Mouse (Mus musculus) kidney, postnatal 10 days (tissue): ENCODE measurements around the gene Arhgap4.

ENCODE experiments used
- DNase-seq: peaks from one replicate; pipeline ENCODE4 v3.0.0; 2021; ENCODE audit warnings: mixed read lengths

The Arhgap4 gene

GRCm38 (mm10) chrX:73921823-73922549 is at the start of gene Arhgap4, which contains the start of gene Naa10:
Gene Arhgap4, minus strand, starts transcription at chrX:73921870.
Gene Naa10, minus strand, starts transcription at chrX:73921944.
- peak; percentile 93 for DNase-seq

GRCm38 (mm10) chrX:73970781-73971180 is 49.1 kb upstream of the Arhgap4 start:
- no peak for DNase-seq

DNA sequence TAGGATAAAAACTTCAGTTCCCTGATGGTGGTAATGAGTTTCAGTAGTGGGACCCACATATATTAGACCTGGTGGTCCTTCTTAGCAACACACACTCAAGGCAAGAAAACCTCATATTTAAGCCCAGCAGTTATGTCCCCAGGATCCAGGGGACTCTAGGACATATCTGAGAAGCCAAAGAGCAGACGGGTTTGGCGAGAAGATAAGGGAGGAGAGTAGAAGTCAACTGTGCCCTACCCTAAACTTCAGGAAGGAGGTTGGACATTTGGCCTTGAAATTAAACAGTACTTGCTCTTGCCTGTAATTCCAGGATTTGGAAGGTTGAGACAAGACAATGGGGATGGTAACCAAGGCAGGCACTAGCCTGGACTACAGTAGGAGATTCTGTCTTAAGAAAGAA is 48.1 kb upstream of the Arhgap4 start:
- DNase-seq, result no peak

DNA sequence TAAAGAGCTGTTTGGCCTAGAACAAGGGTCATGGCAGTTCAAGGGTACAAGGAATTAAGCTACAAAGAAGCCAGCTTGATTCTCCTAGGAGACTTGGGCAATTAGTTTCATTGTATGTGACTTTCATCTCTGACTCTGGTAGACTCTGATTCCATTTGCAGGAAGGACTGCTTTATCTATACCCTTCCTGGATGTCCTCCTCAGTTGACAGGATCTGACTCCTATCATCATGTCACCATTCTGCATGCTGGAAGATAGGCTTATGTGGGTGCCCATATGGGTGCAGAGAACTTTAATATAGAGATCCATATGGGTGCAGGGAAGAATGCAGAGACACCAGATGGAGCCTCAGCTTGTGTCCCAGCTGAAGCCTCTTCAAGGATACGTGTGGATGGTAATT is 47.5 kb upstream of the Arhgap4 start:
- no peak for DNase-seq

DNA sequence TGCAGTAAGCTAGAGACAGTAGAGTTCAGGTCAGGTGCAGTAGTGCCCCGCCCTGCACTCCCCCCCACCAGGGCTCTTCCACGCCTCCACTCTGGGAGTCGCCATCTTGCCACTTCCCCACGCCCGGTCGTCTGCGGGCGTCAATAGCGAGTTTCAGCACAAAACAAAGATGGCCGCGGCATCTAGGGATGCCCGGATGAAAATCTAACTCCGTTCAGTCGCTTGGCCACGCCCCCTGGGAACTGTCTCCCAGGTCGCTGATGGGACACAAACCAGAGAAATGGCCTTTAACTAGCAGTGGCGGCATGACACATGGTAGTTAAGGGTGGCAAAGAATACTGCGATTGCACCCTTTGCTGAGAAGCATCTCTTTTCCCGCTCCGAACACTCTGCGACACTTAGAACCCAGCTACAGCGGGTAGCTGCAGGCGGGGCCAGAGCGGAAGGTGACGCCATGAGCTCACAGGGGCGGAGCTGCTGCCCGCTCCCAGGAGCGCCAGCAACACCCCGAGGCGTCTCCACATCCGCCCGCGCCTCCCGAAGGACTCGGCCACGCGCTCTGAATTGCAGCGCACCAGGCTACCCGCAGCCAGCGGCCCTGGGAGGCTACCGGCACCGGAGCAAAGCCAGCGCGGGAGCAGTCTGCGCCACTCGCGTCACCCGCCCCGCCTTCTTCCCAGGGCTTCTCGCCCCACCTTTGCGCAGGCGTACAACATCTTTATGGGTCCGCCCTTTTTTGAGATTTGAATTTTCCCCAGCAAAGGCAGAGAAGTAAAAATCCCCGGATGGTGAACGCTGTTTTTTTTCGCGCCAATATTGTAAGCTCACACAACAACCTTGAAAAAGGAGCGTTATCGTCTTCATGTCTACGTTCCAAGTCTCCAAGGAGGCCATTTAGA is 45.8 kb upstream of the Arhgap4 start:
- DNase-seq, result peak; percentile 93

DNA sequence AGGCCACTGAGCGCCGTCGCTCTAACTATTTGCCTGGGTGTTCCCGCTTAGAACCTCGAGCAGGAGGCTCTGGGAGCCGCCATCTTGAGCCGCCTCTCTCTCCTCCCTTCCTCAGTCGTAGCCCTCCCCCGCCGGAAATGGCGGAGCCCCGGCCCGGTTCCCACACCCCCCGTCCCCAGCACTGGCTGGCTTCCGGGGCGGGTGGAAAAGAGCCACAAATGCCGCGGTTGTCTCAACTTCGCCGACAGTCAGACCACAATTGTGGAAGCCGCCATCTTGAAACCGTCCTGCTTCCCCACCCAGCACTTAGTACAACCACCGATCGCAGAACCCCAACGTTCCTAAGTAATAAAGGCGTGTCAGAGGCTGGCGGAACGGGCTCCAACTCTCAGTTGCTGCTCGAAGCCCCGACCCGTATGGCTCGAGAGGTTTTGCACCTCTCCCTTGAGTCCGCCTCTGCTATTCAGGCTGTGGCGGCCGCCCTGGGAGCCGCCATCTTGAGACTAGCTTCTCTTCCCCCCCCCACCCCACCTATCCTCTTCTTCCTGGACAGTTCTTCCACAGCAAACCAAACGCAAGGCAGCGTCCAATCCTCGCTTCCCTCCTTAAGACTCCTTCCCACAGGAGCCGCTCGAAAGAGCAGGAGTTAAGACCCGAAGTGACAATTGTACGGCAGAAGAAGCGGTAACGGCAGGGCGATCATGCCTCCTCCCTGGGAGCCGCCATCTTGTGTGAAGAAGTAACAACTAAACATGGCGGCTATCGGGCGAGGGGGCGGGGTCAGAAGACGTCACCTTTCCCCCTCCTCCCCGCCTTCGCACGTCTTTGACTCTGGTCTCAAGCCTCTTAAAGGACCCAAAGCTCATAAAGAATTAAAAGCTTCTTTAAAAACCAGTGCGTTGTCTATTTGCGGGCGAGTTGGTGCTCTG is 44.8 kb upstream of the Arhgap4 start, which contains the start of gene Hcfc1:
TSS of gene Hcfc1 (minus strand) at position 110 of the 929 bp plus-strand sequence.
- DNase-seq, result peak; percentile 93

DNA sequence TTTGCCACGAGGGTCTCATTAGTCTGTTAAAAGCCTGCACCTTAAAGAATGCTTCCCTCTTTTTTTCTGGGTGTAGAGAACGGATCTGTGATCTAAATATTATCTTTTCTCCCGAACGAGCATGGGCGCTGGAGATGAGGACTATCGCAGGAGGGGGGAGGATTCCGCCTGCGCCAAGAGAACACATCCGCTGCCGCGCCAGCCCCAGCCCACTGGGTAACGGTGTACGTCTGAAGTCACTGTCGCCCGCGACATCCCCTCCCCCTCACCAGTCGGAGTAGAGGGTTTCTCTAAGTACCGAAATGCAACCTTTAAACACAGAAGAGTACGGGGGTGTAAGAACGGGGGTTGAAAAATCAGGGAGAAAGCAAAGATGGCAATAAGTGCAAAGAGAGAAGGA is 43.6 kb upstream of the Arhgap4 start:
- DNase-seq, result peak; percentile 67

DNA sequence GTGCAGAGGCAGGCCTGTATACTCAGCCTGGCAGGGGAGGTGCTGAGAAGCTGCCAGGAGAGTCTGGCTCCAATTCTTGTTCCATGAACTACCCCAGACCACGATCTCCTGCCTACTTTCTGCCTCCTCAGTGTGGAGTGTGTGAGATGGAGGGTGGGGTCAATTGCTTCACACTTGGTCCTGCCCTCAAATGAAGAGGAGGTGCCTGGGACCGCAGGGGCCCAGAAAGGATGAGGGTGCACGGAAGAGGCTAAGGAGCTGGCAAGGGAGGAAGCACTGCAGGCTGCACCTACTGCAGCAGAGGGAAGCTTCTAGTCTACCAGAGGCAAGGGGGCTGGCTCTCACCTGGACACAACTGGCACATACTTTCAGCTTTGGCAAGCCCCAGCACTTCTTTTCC is 42.7 kb upstream of the Arhgap4 start:
- DNase-seq, result peak; percentile 14

- no peak for DNase-seq
These were observed 33.3 kb upstream of the Arhgap4 start for GRCm38 (mm10) chrX:73954988-73955387.

DNA sequence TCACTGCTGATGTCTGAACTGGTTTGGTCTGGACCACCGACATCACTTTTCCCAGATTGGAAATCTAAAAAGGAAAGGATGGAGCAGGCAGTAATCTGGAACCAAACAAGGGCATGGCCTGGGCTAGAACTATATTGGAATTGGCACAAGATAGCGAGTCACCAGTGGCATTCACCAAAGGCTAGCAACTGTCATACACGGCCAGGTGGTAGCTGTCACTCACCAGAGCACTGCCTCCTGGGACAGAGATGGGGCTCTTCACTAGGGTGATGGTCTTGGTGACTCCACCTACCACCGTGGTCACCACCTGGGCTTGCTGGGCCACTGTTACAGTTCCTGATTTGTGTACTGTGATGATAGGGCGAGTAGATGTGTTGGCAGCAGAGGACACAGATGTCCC is 30.9 kb upstream of the Arhgap4 start:
- DNase-seq, result no peak

- no peak for DNase-seq
These were observed 27.7 kb upstream of the Arhgap4 start for GRCm38 (mm10) chrX:73949341-73949740.

GRCm38 (mm10) chrX:73948647-73949046 is 27.0 kb upstream of the Arhgap4 start:
- DNase-seq, result peak; percentile 63

DNA sequence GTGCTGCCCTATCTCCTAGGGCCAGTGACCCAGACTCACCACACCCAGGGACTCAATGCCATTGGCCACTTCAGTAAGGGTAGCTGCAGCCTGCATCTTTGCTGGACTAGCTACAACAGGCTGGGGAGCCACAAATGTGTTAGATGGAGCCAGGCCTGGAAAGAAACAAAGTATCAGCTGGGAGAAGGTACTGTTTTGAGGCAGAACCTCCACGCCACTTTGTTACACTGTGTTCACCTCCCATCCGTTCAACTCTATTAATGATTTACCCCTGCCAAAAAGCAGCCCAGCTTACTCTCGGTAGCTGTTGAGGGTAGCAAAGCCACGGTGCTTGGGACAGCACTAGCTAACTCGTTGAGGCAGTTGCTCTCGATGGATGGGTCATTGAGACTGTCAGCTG is 25.2 kb upstream of the Arhgap4 start:
- no peak for DNase-seq

GRCm38 (mm10) chrX:73942294-73942693 is 20.6 kb upstream of the Arhgap4 start:
- no peak for DNase-seq

- DNase-seq, result no peak
These were observed 20.2 kb upstream of the Arhgap4 start for GRCm38 (mm10) chrX:73941860-73942259.

GRCm38 (mm10) chrX:73931871-73932270 is 10.2 kb upstream of the Arhgap4 start:
- no peak for DNase-seq

DNA sequence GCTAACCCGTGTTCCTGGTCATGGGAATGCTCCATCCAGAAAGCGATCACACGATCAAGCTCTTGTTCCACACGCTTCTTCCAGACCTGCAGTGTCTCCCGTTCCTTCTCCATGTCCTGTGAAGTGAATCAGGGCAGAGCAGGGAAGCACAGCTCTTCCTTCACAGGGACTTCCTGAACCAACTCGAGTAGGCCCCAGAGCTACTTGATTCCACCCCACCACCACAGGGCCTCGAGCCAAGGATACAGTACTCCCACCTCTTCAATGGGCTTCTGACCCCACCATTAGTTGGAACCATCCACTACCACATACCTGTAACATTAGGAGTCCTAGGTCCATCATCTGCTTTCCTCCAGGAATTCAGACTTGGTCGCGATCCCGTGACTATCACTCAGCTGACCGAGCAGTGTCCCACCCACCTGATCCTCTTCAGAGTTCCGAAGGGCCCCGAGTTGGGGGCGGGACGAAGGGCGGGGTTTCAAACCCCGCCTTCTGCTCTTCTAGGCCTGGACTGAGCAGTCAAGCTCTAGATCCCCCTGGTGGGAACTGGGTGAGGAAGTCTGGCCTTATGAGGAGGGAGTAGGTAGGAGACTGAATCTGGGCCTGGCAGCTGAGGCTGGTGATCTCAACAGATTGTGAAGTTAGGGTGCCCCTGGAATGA is 8.9 kb upstream of the Arhgap4 start, which contains the start of gene Renbp:
TSS of gene Renbp (minus strand) at position 449 of the 661 bp plus-strand sequence.
- peak; percentile 87 for DNase-seq

DNA sequence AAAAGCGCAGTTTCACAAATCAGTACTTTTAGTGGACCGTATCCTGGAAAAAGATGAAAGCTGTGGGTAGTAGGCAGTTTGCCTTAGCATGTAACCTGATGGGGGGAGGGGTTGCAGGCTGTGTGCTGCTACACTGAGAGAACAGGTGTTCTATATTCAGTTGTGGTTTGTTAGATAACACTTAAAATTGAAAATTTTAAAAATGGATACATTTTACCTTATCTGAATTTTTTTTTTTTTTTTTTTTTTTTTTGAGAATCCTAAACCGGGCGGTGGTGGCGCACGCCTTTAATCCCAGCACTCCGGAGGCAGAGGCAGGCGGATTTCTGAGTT is 846 bp upstream of the Arhgap4 start:
- DNase-seq, result no peak

- DNase-seq, result no peak
These were observed 316 bp downstream of the Arhgap4 start for GRCm38 (mm10) chrX:73921285-73921822.

GRCm38 (mm10) chrX:73918631-73919030 is 3.0 kb downstream of the Arhgap4 start:
- no peak for DNase-seq

DNA sequence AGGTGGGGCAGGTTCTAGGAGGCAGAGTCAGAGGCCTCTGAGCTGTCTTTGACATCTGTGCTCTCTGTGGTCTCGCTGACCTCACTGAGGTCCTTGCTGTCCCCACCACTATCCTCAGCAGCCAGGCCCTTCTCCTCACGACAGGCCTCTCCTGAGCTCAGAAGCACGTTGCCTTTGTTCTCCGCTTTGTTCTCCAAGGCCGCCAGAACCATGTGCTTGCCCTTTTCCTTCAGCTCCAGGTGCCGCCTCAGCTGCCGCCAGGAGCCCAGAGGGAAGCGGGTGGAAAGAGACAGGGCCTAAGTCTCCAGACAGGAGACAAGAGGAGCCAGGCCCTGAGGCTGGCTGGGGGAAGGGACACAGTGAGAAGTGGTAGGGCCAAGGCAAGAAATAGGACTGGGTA is 4.7 kb downstream of the Arhgap4 start:
- no peak for DNase-seq
